Mouse (Mus musculus) thymus, postnatal 10 days (tissue): ENCODE data around the gene Txlna.
A peak's percentile ranks its signal among the peaks of the same experiment; 100 is the strongest.

Experiments used
- DNase-seq, 2 experiments: peaks; one replicate each; pipeline ENCODE4 v3.0.0; 2021; ENCODE audit warnings: low spot score in 2 of 2

Gene Txlna

DNA sequence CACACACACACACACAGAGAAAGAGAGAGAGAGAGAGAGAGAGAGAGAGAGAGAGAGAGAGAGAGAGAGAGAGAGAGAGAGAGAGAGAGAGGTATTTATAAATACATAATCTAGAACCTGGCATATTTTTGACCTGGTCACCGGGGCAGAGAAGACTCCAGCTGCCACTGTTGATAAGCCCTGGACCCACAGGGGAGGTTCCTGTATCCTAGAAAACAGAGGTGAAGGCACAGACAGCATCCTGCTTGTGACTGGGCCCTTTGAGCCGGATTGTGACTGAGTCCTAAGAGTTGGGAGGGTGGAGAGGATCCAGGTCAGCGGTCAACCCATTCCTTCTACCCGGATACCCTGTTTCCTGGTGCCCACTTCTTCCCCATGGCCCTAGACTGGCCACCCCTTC lies 52.0 kb downstream of the Txlna start:
- DNase-seq, result no peak

- DNase-seq, result no peak
These were observed 53.9 kb downstream of the Txlna start for GRCm38 (mm10) chr4:129586943-129587342.

GRCm38 (mm10) chr4:129585773-129586172 lies 55.1 kb downstream of the Txlna start:
- no peak for DNase-seq

GRCm38 (mm10) chr4:129584884-129585608 lies 55.8 kb downstream of the Txlna start:
- peak; percentile 85 to 92 for DNase-seq

DNA sequence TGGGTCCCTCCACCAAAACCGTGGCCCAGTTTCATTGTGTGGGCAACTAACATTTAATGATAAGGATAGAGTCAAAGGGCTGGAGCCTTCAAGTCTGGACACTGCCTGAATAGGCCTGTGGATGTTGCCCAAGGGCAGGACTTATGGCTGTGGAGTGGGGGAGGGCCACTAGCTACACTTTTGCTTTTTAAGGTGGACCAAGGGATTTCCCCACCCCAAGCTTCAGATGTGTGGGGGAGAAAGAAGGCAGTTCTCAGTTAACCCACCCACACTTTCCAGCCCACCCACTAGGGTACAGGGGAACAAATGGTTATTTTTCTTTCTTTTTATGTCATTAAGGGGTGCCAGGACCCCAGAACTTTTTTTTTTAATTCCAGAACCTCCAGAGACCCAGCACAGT lies 56.5 kb downstream of the Txlna start:
- DNase-seq, result no peak

DNA sequence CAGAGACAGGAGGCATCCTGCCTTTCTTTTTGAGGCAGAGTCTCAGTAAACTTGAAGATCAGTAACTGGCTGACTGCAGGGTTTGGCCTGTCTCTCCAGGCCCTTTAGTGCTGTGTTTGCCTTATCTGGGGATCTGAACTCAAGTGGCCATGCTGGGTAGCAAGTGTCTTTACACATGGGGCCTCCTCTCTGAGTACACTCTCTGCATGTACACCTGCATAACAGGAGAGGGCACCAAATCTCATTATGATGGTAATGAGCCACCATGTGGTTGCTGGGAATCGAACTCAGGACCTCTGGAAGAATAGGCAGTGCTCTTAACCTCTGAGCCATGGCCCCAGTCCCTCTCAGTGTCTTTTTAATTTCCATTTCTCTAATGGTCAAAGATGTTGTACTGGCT lies 58.6 kb downstream of the Txlna start:
- DNase-seq, result no peak

- peak; percentile 66 to 70 for DNase-seq
These were observed 60.5 kb downstream of the Txlna start for GRCm38 (mm10) chr4:129580347-129580746.

- no peak for DNase-seq
These were observed 62.4 kb downstream of the Txlna start, which contains the start of gene Fam167b for GRCm38 (mm10) chr4:129578466-129578865. Gene Fam167b (minus strand): TSS chr4:129578549.

GRCm38 (mm10) chr4:129577688-129578087 lies 63.2 kb downstream of the Txlna start:
- DNase-seq, result no peak

GRCm38 (mm10) chr4:129576863-129577491 lies 63.9 kb downstream of the Txlna start:
- peak; percentile 76 to 82 for DNase-seq
